Comparison of ENCODE assay signal across 8 mouse cellular contexts in genomic region chr1:52952143-52952542, GRCm38 (mm10).
A peak's percentile ranks its signal among the peaks of the same experiment; 100 is the strongest.
DNase-seq lines count a peak whose midpoint lies in the region; ATAC-seq lines count a peak whose summit lies in the region.

No protein-coding gene starts in this region.

- no peak for ATAC-seq in heart, embryonic 13.5 days (ENCODE audit: extremely low read depth, insufficient number of reproducible peaks, low FRiP score, low TSS enrichment)
- no peak for ATAC-seq in liver, embryonic 13.5 days (ENCODE audit: low read depth)
- ATAC-seq in stomach, embryonic 14.5 days (ENCODE audit: insufficient number of reproducible peaks, insufficient read depth, low FRiP score, low read depth): no peak

- H3K9me3 ChIP-seq in heart, embryonic 13.5 days: no peaks in the 10 kb centered on the region
- no peaks in the 10 kb centered on the region for H3K9me3 ChIP-seq in liver, embryonic 13.5 days (replicated peaks)
- no peaks in the 10 kb centered on the region for H3K9me3 ChIP-seq in stomach, embryonic 14.5 days (ENCODE audit: control insufficient read depth, low read depth, low read length)

- peak; percentile 29 for DNase-seq in embryo, embryonic 10.5 days (ENCODE audit: low spot score)
- no peak for DNase-seq in embryo, embryonic 10 days (ENCODE audit: low spot score)
- DNase-seq in retina, adult 2 months (ENCODE audit: low read depth, low spot score): peak; percentile 9
- DNase-seq in retina, embryonic 14.5 days (ENCODE audit: low spot score): no peak
- no peak for DNase-seq in liver, embryonic 13.5 days
- no peak for DNase-seq in kidney, postnatal 25 days

- H3K4me2 ChIP-seq in heart, embryonic 13.5 days: peak overlapping the region; percentile 96
- H3K4me2 ChIP-seq in liver, embryonic 13.5 days: peak overlapping the region; percentile 73
- H3K4me2 ChIP-seq in stomach, embryonic 14.5 days (replicated peaks; ENCODE audit: low read depth, low read length): peak overlapping the region; percentile 97

- 9% methylated on average over 5 of the region's 5 CpGs for WGBS in heart, embryonic 13.5 days
- 7% methylated on average over 5 of the region's 5 CpGs for WGBS in liver, embryonic 13.5 days (ENCODE audit: insufficient replicate concordance)
- WGBS in stomach, embryonic 14.5 days: 6% methylated on average over 5 of the region's 5 CpGs

- peaks cover 8% of the 10 kb centered on the region; the same call in 1 of the 2 replicates for H3K27me3 ChIP-seq in heart, embryonic 13.5 days (replicated peaks)
- H3K27me3 ChIP-seq in liver, embryonic 13.5 days: peaks cover 15% of the 10 kb centered on the region
- H3K27me3 ChIP-seq in stomach, embryonic 14.5 days (ENCODE audit: control insufficient read depth, insufficient read depth, low read length): no peaks in the 10 kb centered on the region

- no peak overlapping the region for H3K27ac ChIP-seq in heart, embryonic 13.5 days (replicated peaks)
- 0 out of 2 replicates have a peak overlapping the region, but pooled peaks have one; percentile 32 for H3K27ac ChIP-seq in liver, embryonic 13.5 days
- H3K27ac ChIP-seq in stomach, embryonic 14.5 days (ENCODE audit: low read length): no peak overlapping the region

- H3K4me1 ChIP-seq in heart, embryonic 13.5 days: peaks cover 16% of the 10 kb centered on the region; the same call in 1 of the 2 replicates
- peaks cover 10% of the 10 kb centered on the region; the same call in 1 of the 2 replicates for H3K4me1 ChIP-seq in liver, embryonic 13.5 days (replicated peaks)
- no peaks in the 10 kb centered on the region for H3K4me1 ChIP-seq in stomach, embryonic 14.5 days (ENCODE audit: control insufficient read depth, insufficient read depth, low read length)

- peak overlapping the region; percentile 65 for H3K4me3 ChIP-seq in heart, embryonic 13.5 days
- peak overlapping the region; percentile 58 for H3K4me3 ChIP-seq in liver, embryonic 13.5 days (replicated peaks)
- H3K4me3 ChIP-seq in stomach, embryonic 14.5 days (ENCODE audit: low read depth, low read length): peak overlapping the region; percentile 57

- H3K36me3 ChIP-seq in heart, embryonic 13.5 days: no peaks in the 10 kb centered on the region
- no peaks in the 10 kb centered on the region for H3K36me3 ChIP-seq in liver, embryonic 13.5 days
- no peaks in the 10 kb centered on the region for H3K36me3 ChIP-seq in stomach, embryonic 14.5 days (ENCODE audit: control insufficient read depth, insufficient read depth, low read length)

- H3K9ac ChIP-seq in heart, embryonic 13.5 days: peak overlapping the region; percentile 79
- H3K9ac ChIP-seq in liver, embryonic 13.5 days: peak overlapping the region; percentile 56; the same call in 1 of the 2 replicates
- H3K9ac ChIP-seq in stomach, embryonic 14.5 days (replicated peaks; ENCODE audit: low read depth, low read length): no peak overlapping the region

Comparison
In these comparisons a context has a peak if more than half of its experiments do, and no peak if none do; other contexts are left out.
1. DNase-seq: peak in embryo, embryonic 10.5 days (single experiment) and retina, adult 2 months (single experiment); none in embryo, embryonic 10 days (single experiment), retina, embryonic 14.5 days (single experiment), liver, embryonic 13.5 days (single experiment) and kidney, postnatal 25 days (0 of 2).
2. Peak in every context shown above with its lines, with median percentiles within 50 percentile points of each other: H3K4me2 ChIP-seq and H3K4me3 ChIP-seq.